Mouse (Mus musculus): Measurements from ENCODE around the gene Efcab6. TPM values are rescaled to one million over a fixed set of nuclear protein-coding genes. Genes with fewer than 3 reads are reported as not detected.

The Efcab6 gene
- total RNA-seq, 2 experiments from 2014 or later = 0.67 TPM; not detected in 1

GRCm38 (mm10) chr15:83972206-83972605 is 93.0 kb downstream of the Efcab6 start:
- DNase-seq = no peak

GRCm38 (mm10) chr15:83967802-83968201 is 97.4 kb downstream of the Efcab6 start:
- no peak for DNase-seq

- DNase-seq = no peak
These were observed 100.1 kb downstream of the Efcab6 start for GRCm38 (mm10) chr15:83965126-83965525.

DNA sequence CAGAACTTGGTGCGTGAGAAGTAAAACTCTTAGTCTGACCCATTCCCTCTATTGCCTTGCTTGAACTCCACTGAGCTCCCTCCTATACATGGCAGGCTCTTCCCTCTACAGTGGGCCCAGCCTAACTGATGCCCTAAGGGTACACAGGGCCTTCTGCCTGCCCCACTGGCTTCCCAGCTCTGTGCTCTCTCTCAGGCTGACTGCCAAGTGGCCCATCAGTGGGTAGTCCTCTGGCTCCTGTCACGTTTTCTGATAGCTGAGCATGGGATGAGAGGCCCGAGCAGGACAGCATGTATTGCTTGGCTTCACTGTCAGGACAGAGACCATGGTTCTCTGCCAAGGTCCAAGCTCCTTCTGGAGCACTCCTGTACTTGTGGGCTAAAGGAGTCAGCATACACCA is 106.8 kb downstream of the Efcab6 start:
- DNase-seq = no peak

DNA sequence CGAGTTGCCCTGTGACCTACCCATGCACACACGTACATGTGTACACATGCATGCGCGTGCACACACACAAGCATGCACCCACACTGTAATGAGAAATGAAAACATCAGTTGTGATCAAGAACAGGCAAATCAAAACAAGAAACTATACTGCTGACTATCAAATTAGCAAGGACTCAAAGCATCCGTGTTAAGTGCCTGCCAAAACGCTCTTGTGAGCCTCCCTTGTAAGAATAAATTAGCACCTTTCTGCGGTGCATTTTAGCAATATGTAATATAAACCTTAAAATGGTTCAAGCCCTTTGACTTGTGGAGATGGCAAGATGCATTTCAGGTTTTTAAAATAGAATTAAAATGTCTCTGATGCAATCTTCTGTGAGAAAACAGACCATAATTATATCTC is 108.2 kb downstream of the Efcab6 start:
- no peak for DNase-seq

- peak; percentile 5 for DNase-seq
These were observed 109.1 kb downstream of the Efcab6 start for GRCm38 (mm10) chr15:83955948-83956707.

DNA sequence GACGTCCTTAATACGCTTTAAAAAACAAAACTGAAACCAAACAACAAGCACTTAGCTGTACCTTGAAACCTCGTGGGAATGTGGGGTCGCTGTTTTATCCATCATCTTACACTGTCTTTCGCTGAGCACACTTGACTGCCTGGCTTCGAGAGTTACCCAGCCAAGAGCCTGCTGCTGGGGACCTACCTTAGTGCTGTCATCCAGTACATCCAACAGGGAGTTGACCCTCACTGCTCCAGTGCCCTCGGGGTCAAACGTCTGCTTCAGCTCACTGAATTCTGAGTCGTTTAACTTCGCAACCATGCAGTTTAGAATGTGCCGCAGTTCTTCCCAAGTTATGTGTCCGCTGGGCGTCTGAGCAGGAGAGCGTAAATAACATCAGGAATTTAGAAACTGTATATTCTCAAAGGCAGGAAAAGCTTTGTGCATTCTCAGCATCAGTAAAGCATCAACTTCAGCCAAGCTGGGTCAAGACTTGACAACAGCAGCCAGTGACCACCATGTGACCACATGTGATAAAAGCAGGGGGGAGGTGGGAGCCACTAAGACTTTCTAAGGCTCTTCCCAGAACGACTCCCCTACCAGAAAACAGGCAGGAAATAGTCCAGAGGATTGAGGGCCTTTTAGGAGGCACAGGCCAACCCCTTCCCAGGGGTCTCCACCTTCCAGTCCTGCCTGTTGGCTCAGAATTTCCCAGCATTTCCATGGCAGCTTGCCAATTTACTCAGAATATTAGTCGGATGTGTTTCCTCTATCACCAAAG is 115.3 kb downstream of the Efcab6 start:
- no peak for DNase-seq

GRCm38 (mm10) chr15:83939703-83940102 is 125.5 kb downstream of the Efcab6 start:
- DNase-seq = no peak

GRCm38 (mm10) chr15:83938466-83938865 is 126.7 kb downstream of the Efcab6 start:
- no peak for DNase-seq

- DNase-seq = no peak
These were observed 128.7 kb downstream of the Efcab6 start for GRCm38 (mm10) chr15:83936506-83936905.

DNA sequence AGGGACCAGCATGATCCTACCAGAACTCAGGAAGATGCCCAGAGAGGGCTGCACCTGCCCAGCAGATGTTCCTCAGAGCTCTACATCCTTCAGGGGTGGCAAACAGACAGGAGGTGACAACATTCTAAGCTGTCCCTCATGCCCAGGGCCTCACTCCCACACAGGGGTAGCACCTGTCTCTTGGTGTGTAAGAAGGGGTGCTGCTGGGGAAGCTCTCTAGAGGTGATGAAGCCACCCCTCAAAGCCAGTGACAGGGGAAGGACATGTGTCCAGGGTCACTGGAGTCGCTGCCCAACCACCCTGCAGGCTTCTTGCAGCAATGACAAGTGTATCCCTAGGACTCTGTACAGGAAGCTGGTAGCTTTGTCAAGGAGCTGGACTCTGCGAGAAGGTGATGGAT is 130.4 kb downstream of the Efcab6 start:
- DNase-seq = no peak

DNA sequence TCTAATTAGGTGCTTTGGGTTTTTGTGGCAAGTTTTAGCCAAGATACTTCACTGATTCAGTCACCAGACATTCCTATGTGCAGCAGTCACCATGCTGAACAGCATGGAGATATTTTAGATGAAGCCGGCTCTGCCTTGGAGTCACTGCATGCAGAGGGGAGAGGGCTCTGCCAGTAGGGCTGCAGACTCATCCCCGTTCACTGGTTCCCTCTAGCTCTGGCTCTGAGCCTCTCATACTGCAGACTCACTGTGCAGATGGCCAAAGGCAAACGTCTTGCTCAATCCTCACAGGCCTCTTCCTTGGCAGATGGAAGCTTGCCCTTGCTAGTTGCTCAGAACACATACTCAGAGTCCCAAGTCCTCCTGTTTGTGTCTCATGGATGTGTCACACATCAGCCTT is 139.8 kb downstream of the Efcab6 start:
- no peak for DNase-seq

- DNase-seq = peak; percentile 65
These were observed 140.5 kb downstream of the Efcab6 start for GRCm38 (mm10) chr15:83924656-83925055.

DNA sequence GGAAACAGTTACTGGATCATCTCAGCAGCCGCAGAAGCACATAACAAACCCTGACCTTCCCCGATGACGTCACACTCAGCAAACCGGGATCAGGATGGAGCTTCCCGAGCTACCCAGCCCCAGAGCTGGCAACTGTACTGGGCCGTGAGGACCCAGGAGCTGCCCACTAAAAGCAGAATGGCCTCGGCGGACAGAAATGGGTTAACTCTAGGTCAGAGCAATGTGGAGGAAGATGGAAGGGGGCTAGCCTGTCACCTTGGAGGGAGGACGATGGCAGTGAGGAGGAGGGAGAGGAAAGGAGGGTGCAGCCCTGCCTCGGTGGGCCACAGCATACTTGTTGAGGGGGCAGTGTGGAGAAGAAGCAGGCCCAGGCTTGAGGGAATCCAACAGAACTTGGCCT is 149.8 kb downstream of the Efcab6 start:
- DNase-seq = no peak

DNA sequence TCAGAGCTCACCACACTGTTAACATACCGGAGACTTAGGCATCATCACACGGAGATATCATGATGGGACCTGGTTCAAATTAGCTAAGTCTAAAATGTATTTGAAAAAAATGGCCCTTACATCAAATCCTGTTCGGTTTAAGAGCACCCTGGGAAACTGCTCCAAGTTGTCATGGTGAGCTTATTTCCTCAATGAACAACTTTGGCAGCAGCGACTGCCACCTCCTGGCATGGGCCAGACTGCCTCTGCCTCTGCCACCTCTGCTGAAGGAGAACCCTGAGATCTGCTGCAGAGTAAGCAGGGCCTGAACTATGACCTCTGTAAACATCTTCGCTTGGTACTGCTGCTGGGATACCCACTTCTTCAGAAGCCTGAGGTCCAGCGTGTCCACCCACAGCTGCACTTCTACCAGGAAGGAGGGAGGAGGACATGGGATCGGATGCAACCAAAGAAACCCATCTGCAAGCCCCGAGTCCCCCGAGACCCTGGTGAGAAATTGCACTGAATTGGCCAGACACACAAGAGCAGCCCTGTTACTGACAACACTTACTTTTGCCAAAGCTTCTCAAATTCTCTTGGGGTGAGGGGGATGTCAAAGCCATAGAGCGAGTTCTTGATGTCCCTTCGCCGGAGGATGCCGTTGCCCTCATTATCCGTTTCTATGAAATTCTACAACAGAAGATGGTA is 152.0 kb downstream of the Efcab6 start:
- DNase-seq = no peak

GRCm38 (mm10) chr15:83906472-83906871 is 158.7 kb downstream of the Efcab6 start:
- DNase-seq = no peak

GRCm38 (mm10) chr15:83897286-83897685 is 167.9 kb downstream of the Efcab6 start:
- peak; percentile 38 for DNase-seq

- DNase-seq = no peak
These were observed 169.2 kb downstream of the Efcab6 start for GRCm38 (mm10) chr15:83896011-83896410.

DNA sequence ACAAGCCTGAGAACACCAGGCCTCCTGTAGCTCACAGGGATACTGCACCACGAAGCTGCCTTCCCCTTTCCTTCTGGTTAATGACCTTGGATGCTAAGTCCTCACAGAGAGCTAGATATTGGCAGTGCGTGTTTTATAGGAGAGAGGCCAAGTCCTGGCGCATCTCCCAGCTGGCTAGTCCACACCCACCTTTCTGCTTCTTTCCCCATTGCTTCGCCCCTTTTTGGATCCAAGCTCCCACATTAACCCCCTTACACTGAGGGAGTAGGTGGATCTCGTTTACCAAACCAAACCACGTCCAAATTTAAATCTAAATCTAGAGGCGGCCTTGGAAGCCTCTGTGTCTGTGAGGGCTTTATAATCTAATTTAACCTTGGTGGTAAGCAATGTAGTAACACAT is 170.9 kb downstream of the Efcab6 start:
- DNase-seq = peak; percentile 13

- no peak for DNase-seq
These were observed 172.3 kb downstream of the Efcab6 start for GRCm38 (mm10) chr15:83892871-83893270.

GRCm38 (mm10) chr15:83884291-83884690 is 180.9 kb downstream of the Efcab6 start:
- DNase-seq = no peak

- no peak for DNase-seq
These were observed 181.4 kb downstream of the Efcab6 start for GRCm38 (mm10) chr15:83883821-83884220.

DNA sequence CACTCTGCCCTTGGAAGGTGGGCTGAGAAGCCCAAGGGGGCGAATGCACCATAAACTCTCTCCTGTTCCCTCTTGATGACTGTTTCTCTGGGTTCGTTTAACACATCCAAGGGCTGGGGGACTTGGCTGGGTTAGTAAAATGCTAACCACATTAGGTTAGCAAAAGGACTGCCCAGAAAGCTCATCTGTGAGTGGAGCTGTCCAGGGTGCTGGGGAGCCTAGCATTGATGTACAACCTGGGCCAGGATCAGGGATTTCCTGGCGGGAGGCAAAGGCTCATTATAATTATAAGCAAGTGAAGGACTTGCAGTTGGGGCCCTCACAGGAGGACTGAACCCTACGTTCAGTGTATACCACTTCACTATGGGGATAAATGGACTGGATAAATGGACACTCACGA is 185.3 kb downstream of the Efcab6 start:
- peak; percentile 81 for DNase-seq
